Mouse (Mus musculus): ENCODE measurements around the gene AK157302. TPM values are rescaled to one million over a fixed set of nuclear protein-coding genes. Genes with fewer than 3 reads are reported as not detected.

The AK157302 gene
- polyA plus RNA-seq, 2 experiments, result 0.66 to 0.94 TPM

GRCm38 (mm10) chr13:21502296-21502695, 7.3 kb downstream of the AK157302 start:
- Histone ChIP-seq H3K27me3 (ENCODE audit: control insufficient read depth, insufficient read depth, low read length) (no peaks in the 10 kb centered on the region), H3K4me3 (ENCODE audit: insufficient read depth in 1 of 2, low read depth in 2 of 2, low read length in 2 of 2) (no peak overlapping the region), H3K9me3 (ENCODE audit: control insufficient read depth, low read length) (no peaks in the 10 kb centered on the region), H3K4me1 (replicated peaks; ENCODE audit: control insufficient read depth in 2 of 2, insufficient read depth in 2 of 2, low read length in 1 of 2) (peaks cover 0 to 5% of the 10 kb centered on the region in 2 experiments; a peak in 3 of 4 replicates), H3K9ac (replicated peaks) (no peak overlapping the region), H3K27ac (no peak overlapping the region), H3K4me2 (ENCODE audit: low read depth) (no peak overlapping the region), H3K36me3 (replicated peaks; ENCODE audit: control insufficient read depth, insufficient read depth, low read depth) (no peaks in the 10 kb centered on the region)
- ATAC-seq (ENCODE audit: insufficient read depth) (no peak), DNase-seq (ENCODE audit: low read depth in 3 of 3, low spot score in 3 of 3) (no peak)
- 61% methylated on average over 5 of the region's 5 CpGs for WGBS (ENCODE audit: insufficient replicate concordance)
- TF ChIP-seq EP300 (IDR thresholded peaks at IDR 0.05; ENCODE audit: low read depth) (no peak), CTCF (IDR thresholded peaks at IDR 0.05; ENCODE audit: low read depth) (no peak)

GRCm38 (mm10) chr13:21506221-21506649, 11.2 kb downstream of the AK157302 start:
- under 1% methylated on average over 21 of the region's 21 CpGs for WGBS (ENCODE audit: insufficient replicate concordance)
- TF ChIP-seq EP300 (IDR thresholded peaks at IDR 0.05; ENCODE audit: low read depth), result 0 out of 2 replicates have a peak, but pooled peaks have one; percentile 6
- no peak for TF ChIP-seq CTCF (IDR thresholded peaks at IDR 0.05; ENCODE audit: low read depth)

GRCm38 (mm10) chr13:21530136-21530535, 35.1 kb downstream of the AK157302 start:
- ATAC-seq (ENCODE audit: insufficient read depth) (no peak), DNase-seq (ENCODE audit: low read depth in 3 of 3, low spot score in 3 of 3) (no peak)
- Histone ChIP-seq H3K4me2 (ENCODE audit: low read depth) (peak overlapping the region; percentile 71), H3K27ac (no peak overlapping the region), H3K4me3 (ENCODE audit: insufficient read depth in 1 of 2, low read depth in 2 of 2, low read length in 2 of 2) (peak overlapping the region; percentile 18 to 83), H3K9me3 (ENCODE audit: control insufficient read depth, low read length) (no peaks in the 10 kb centered on the region), H3K4me1 (replicated peaks; ENCODE audit: control insufficient read depth in 2 of 2, insufficient read depth in 2 of 2, low read length in 1 of 2) (peaks cover 5 to 7% of the 10 kb centered on the region in 2 experiments; a peak in 3 of 4 replicates), H3K27me3 (ENCODE audit: control insufficient read depth, insufficient read depth, low read length) (no peaks in the 10 kb centered on the region), H3K9ac (replicated peaks) (peak overlapping the region; percentile 25; the same call in 1 of the 2 replicates), H3K36me3 (replicated peaks; ENCODE audit: control insufficient read depth, insufficient read depth, low read depth) (peaks cover under 1% of the 10 kb centered on the region; the same call in 1 of the 2 replicates)
- TF ChIP-seq EP300 (IDR thresholded peaks at IDR 0.05; ENCODE audit: low read depth) (no peak), CTCF (IDR thresholded peaks at IDR 0.05; ENCODE audit: low read depth) (no peak)
- 27% methylated on average over 7 of the region's 7 CpGs for WGBS (ENCODE audit: insufficient replicate concordance)

More at GRCm38 (mm10) chr13:21506221-21506649, 11.2 kb downstream of the AK157302 start:
- H3K4me3 ChIP-seq (ENCODE audit: insufficient read depth in 1 of 2, low read depth in 2 of 2, low read length in 2 of 2), result peak overlapping the region; percentile 73 to 85
- H3K4me1 ChIP-seq (replicated peaks; ENCODE audit: control insufficient read depth in 2 of 2, insufficient read depth in 2 of 2, low read length in 1 of 2), result peaks cover 0 to 5% of the 10 kb centered on the region in 2 experiments; a peak in 3 of 4 replicates
- H3K27me3 ChIP-seq (ENCODE audit: control insufficient read depth, insufficient read depth, low read length), result no peaks in the 10 kb centered on the region
- no peaks in the 10 kb centered on the region for H3K36me3 ChIP-seq (replicated peaks; ENCODE audit: control insufficient read depth, insufficient read depth, low read depth)
- no peak overlapping the region for H3K27ac ChIP-seq
- DNase-seq (ENCODE audit: low read depth in 3 of 3, low spot score in 3 of 3), result peak; percentile 72 to 81 (median 74)
- peak overlapping the region; percentile 64 for H3K4me2 ChIP-seq (ENCODE audit: low read depth)
- H3K9me3 ChIP-seq (ENCODE audit: control insufficient read depth, low read length), result no peaks in the 10 kb centered on the region
- ATAC-seq (ENCODE audit: insufficient read depth), result peak; percentile 99
- peak overlapping the region; percentile 69 for H3K9ac ChIP-seq (replicated peaks)

- TF ChIP-seq EP300 (IDR thresholded peaks at IDR 0.05; ENCODE audit: low read depth) (no peak), CTCF (IDR thresholded peaks at IDR 0.05; ENCODE audit: low read depth) (no peak)
- ATAC-seq (ENCODE audit: insufficient read depth), result peak; percentile 96
- peak within 1 kb of the TSS; percentile 94 for H3K9ac ChIP-seq (replicated peaks)
- H3K4me3 ChIP-seq (ENCODE audit: insufficient read depth in 1 of 2, low read depth in 2 of 2, low read length in 2 of 2), result peak within 1 kb of the TSS; percentile 65 to 83
- peak within 1 kb of the TSS; percentile 71 for H3K4me2 ChIP-seq (ENCODE audit: low read depth)
- peak; percentile 73 to 77 (median 74) for DNase-seq (ENCODE audit: low read depth in 3 of 3, low spot score in 3 of 3)
- H3K27ac ChIP-seq, result 0 out of 2 replicates have a peak within 1 kb of the TSS, but pooled peaks have one; percentile 34
- H3K36me3 ChIP-seq (replicated peaks; ENCODE audit: control insufficient read depth, insufficient read depth, low read depth), result no peaks in the 10 kb centered on the region; the same call in 1 of the 2 replicates
- H3K4me1 ChIP-seq (replicated peaks; ENCODE audit: control insufficient read depth in 2 of 2, insufficient read depth in 2 of 2, low read length in 1 of 2), result peaks cover 5 to 7% of the 10 kb centered on the region in 2 experiments; a peak in 3 of 4 replicates
- no peaks in the 10 kb centered on the region for H3K27me3 ChIP-seq (ENCODE audit: control insufficient read depth, insufficient read depth, low read length)
- WGBS (ENCODE audit: insufficient replicate concordance), result 0% methylated on average over 39 of the region's 39 CpGs
- H3K9me3 ChIP-seq (ENCODE audit: control insufficient read depth, low read length), result no peaks in the 10 kb centered on the region
These were observed 35.8 kb downstream of the AK157302 start, which contains the start of gene Zkscan8 for GRCm38 (mm10) chr13:21530781-21531201. Zkscan8 (minus strand) TSS chr13:21531120.

GRCm38 (mm10) chr13:21542708-21543107, 47.7 kb downstream of the AK157302 start, which contains the start of gene Olfr1366:
Olfr1366 (minus strand) TSS chr13:21542808.
- Histone ChIP-seq H3K4me1 (replicated peaks; ENCODE audit: control insufficient read depth in 2 of 2, insufficient read depth in 2 of 2, low read length in 1 of 2) (no peaks in the 10 kb centered on the region), H3K9me3 (ENCODE audit: control insufficient read depth, low read length) (no peaks in the 10 kb centered on the region), H3K9ac (replicated peaks) (no peak within 1 kb of the TSS), H3K36me3 (replicated peaks; ENCODE audit: control insufficient read depth, insufficient read depth, low read depth) (no peaks in the 10 kb centered on the region), H3K27ac (no peak within 1 kb of the TSS), H3K27me3 (ENCODE audit: control insufficient read depth, insufficient read depth, low read length) (no peaks in the 10 kb centered on the region), H3K4me2 (ENCODE audit: low read depth) (no peak within 1 kb of the TSS), H3K4me3 (ENCODE audit: insufficient read depth in 1 of 2, low read depth in 2 of 2, low read length in 2 of 2) (no peak within 1 kb of the TSS)
- no peak for ATAC-seq (ENCODE audit: insufficient read depth)
- DNase-seq (ENCODE audit: low read depth in 3 of 3, low spot score in 3 of 3), result no peak
- 24% methylated on average over 1 of the region's 1 CpGs for WGBS (ENCODE audit: insufficient replicate concordance)
- TF ChIP-seq EP300 (IDR thresholded peaks at IDR 0.05; ENCODE audit: low read depth), result no peak
- no peak for TF ChIP-seq CTCF (IDR thresholded peaks at IDR 0.05; ENCODE audit: low read depth)

MicroRNA genes within 50 kb of the gene (microRNA counts, 519-probe panel; counts per million panel counts)
- microRNA mmu-miR-1896, result 69.9 counts per million

Small RNAs within 50 kb of the gene (microRNA-seq; reads per million reads assigned to microRNA genes)
- not detected for gene Mir1896

Other genes with a start within 250 kb of the AK157302 start
- gene Gpx5, start 202.5 kb upstream of the AK157302 start, polyA plus RNA-seq (2012; rRNA removed), result not detected in 2 replicates
- gene Gpx5, start 202.5 kb upstream of the AK157302 start, polyA plus RNA-seq (2014; fragmentation: Nextera tagmentation; extraction: Ambion mirVana), result not detected in 2 replicates
- gene Gpx6, start 183.1 kb upstream of the AK157302 start, polyA plus RNA-seq (2012; rRNA removed), result 0.02 TPM in 1 of 2 replicates, not detected in the other
- not detected in 2 replicates for gene Gpx6, start 183.1 kb upstream of the AK157302 start, polyA plus RNA-seq (2014; fragmentation: Nextera tagmentation; extraction: Ambion mirVana)
- gene Olfr1367, start 148.3 kb upstream of the AK157302 start, polyA plus RNA-seq (2012; rRNA removed), result not detected in 2 replicates
- not detected in 2 replicates for gene Olfr1367, start 148.3 kb upstream of the AK157302 start, polyA plus RNA-seq (2014; fragmentation: Nextera tagmentation; extraction: Ambion mirVana)
- 1.2 and 2.5 TPM in 2 replicates for gene Zscan12, start 132.4 kb upstream of the AK157302 start, polyA plus RNA-seq (2012; rRNA removed)
- 2.9 and 4.0 TPM in 2 replicates for gene Zscan12, start 132.4 kb upstream of the AK157302 start, polyA plus RNA-seq (2014; fragmentation: Nextera tagmentation; extraction: Ambion mirVana)
- 18.6 and 24.5 TPM in 2 replicates for gene Zkscan3, start 92.5 kb upstream of the AK157302 start, polyA plus RNA-seq (2012; rRNA removed)
- gene Zkscan3, start 92.5 kb upstream of the AK157302 start, polyA plus RNA-seq (2014; fragmentation: Nextera tagmentation; extraction: Ambion mirVana), result 23.0 and 25.6 TPM in 2 replicates
- gene Pgbd1, start 54.2 kb upstream of the AK157302 start, polyA plus RNA-seq (2012; rRNA removed), result 0.94 and 1.3 TPM in 2 replicates
- gene Pgbd1, start 54.2 kb upstream of the AK157302 start, polyA plus RNA-seq (2014; fragmentation: Nextera tagmentation; extraction: Ambion mirVana), result 1.2 and 2.0 TPM in 2 replicates
- gene Zscan26, start 41.5 kb upstream of the AK157302 start, polyA plus RNA-seq (2012; rRNA removed), result 7.0 and 9.5 TPM in 2 replicates
- 4.2 and 4.6 TPM in 2 replicates for gene Zscan26, start 41.5 kb upstream of the AK157302 start, polyA plus RNA-seq (2014; fragmentation: Nextera tagmentation; extraction: Ambion mirVana)
- gene Nkapl, start 26.7 kb upstream of the AK157302 start, polyA plus RNA-seq (2012; rRNA removed), result 0.19 and 0.25 TPM in 2 replicates
- gene Nkapl, start 26.7 kb upstream of the AK157302 start, polyA plus RNA-seq (2014; fragmentation: Nextera tagmentation; extraction: Ambion mirVana), result 0.40 and 0.65 TPM in 2 replicates
- gene Zkscan4, start 16.3 kb upstream of the AK157302 start, polyA plus RNA-seq (2012; rRNA removed), result 0.16 and 0.21 TPM in 2 replicates
- 0.19 and 0.30 TPM in 2 replicates for gene Zkscan4, start 16.3 kb upstream of the AK157302 start, polyA plus RNA-seq (2014; fragmentation: Nextera tagmentation; extraction: Ambion mirVana)
- not detected in 2 replicates for gene Gm10065, start 15.8 kb upstream of the AK157302 start, polyA plus RNA-seq (2012; rRNA removed)
- gene Gm10065, start 15.8 kb upstream of the AK157302 start, polyA plus RNA-seq (2014; fragmentation: Nextera tagmentation; extraction: Ambion mirVana), result not detected in 2 replicates
- 5.7 and 26.8 TPM in 2 replicates for gene Gm11273, start 6.2 kb downstream of the AK157302 start, polyA plus RNA-seq (2012; rRNA removed)
- 5.5 and 6.9 TPM in 2 replicates for gene Gm11273, start 6.2 kb downstream of the AK157302 start, polyA plus RNA-seq (2014; fragmentation: Nextera tagmentation; extraction: Ambion mirVana)
- 2.0 and 2.1 TPM in 2 replicates for gene Zkscan8, start 35.9 kb downstream of the AK157302 start, polyA plus RNA-seq (2012; rRNA removed)
- gene Zkscan8, start 35.9 kb downstream of the AK157302 start, polyA plus RNA-seq (2014; fragmentation: Nextera tagmentation; extraction: Ambion mirVana), result 1.4 and 1.9 TPM in 2 replicates
- not detected in 2 replicates for gene Olfr1366, start 47.6 kb downstream of the AK157302 start, polyA plus RNA-seq (2012; rRNA removed)
- not detected in 2 replicates for gene Olfr1366, start 47.6 kb downstream of the AK157302 start, polyA plus RNA-seq (2014; fragmentation: Nextera tagmentation; extraction: Ambion mirVana)
- not detected in 2 replicates for gene Olfr1535, start 64.7 kb downstream of the AK157302 start, polyA plus RNA-seq (2012; rRNA removed)
- gene Olfr1535, start 64.7 kb downstream of the AK157302 start, polyA plus RNA-seq (2014; fragmentation: Nextera tagmentation; extraction: Ambion mirVana), result not detected in 2 replicates
- gene Olfr1364, start 86.5 kb downstream of the AK157302 start, polyA plus RNA-seq (2012; rRNA removed), result not detected in 2 replicates
- gene Olfr1364, start 86.5 kb downstream of the AK157302 start, polyA plus RNA-seq (2014; fragmentation: Nextera tagmentation; extraction: Ambion mirVana), result not detected in 2 replicates
- gene Olfr1362, start 118.8 kb downstream of the AK157302 start, polyA plus RNA-seq (2012; rRNA removed), result not detected in 2 replicates
- not detected in 2 replicates for gene Olfr1362, start 118.8 kb downstream of the AK157302 start, polyA plus RNA-seq (2014; fragmentation: Nextera tagmentation; extraction: Ambion mirVana)
- not detected in 2 replicates for gene Olfr11, start 147.3 kb downstream of the AK157302 start, polyA plus RNA-seq (2012; rRNA removed)
- not detected in 2 replicates for gene Olfr11, start 147.3 kb downstream of the AK157302 start, polyA plus RNA-seq (2014; fragmentation: Nextera tagmentation; extraction: Ambion mirVana)
- gene Olfr1361, start 168.2 kb downstream of the AK157302 start, polyA plus RNA-seq (2012; rRNA removed), result not detected in 2 replicates
- gene Olfr1361, start 168.2 kb downstream of the AK157302 start, polyA plus RNA-seq (2014; fragmentation: Nextera tagmentation; extraction: Ambion mirVana), result not detected in 2 replicates
- gene Olfr1360, start 182.2 kb downstream of the AK157302 start, polyA plus RNA-seq (2012; rRNA removed), result not detected in 2 replicates
- gene Olfr1360, start 182.2 kb downstream of the AK157302 start, polyA plus RNA-seq (2014; fragmentation: Nextera tagmentation; extraction: Ambion mirVana), result not detected in 2 replicates
- not detected in 2 replicates for gene Olfr1359, start 202.9 kb downstream of the AK157302 start, polyA plus RNA-seq (2012; rRNA removed)
- not detected in 2 replicates for gene Olfr1359, start 202.9 kb downstream of the AK157302 start, polyA plus RNA-seq (2014; fragmentation: Nextera tagmentation; extraction: Ambion mirVana)
- gene Hist1h2bl, start 220.9 kb downstream of the AK157302 start, polyA plus RNA-seq (2012; rRNA removed), result 16.0 and 24.7 TPM in 2 replicates
- gene Hist1h2bl, start 220.9 kb downstream of the AK157302 start, polyA plus RNA-seq (2014; fragmentation: Nextera tagmentation; extraction: Ambion mirVana), result 2.2 and 4.8 TPM in 2 replicates
- 6.9 and 22.2 TPM in 2 replicates for gene Hist1h2ai, start 221.2 kb downstream of the AK157302 start, polyA plus RNA-seq (2012; rRNA removed)
- 15.0 and 22.5 TPM in 2 replicates for gene Hist1h2ai, start 221.2 kb downstream of the AK157302 start, polyA plus RNA-seq (2014; fragmentation: Nextera tagmentation; extraction: Ambion mirVana)
- gene Hist1h3h, start 222.4 kb downstream of the AK157302 start, polyA plus RNA-seq (2012; rRNA removed), result 31.3 and 51.5 TPM in 2 replicates
- gene Hist1h3h, start 222.4 kb downstream of the AK157302 start, polyA plus RNA-seq (2014; fragmentation: Nextera tagmentation; extraction: Ambion mirVana), result 4.7 and 7.9 TPM in 2 replicates
- gene Hist1h2bm, start 226.8 kb downstream of the AK157302 start, polyA plus RNA-seq (2012; rRNA removed), result 18.2 and 36.3 TPM in 2 replicates
- 4.0 and 5.0 TPM in 2 replicates for gene Hist1h2bm, start 226.8 kb downstream of the AK157302 start, polyA plus RNA-seq (2014; fragmentation: Nextera tagmentation; extraction: Ambion mirVana)
- 24.0 and 29.5 TPM in 2 replicates for gene Hist1h4j, start 239.8 kb downstream of the AK157302 start, polyA plus RNA-seq (2012; rRNA removed)
- 0.52 and 1.1 TPM in 2 replicates for gene Hist1h4j, start 239.8 kb downstream of the AK157302 start, polyA plus RNA-seq (2014; fragmentation: Nextera tagmentation; extraction: Ambion mirVana)